Mouse (Mus musculus): ENCODE data around the gene Best2.

Best2 gene

DNA sequence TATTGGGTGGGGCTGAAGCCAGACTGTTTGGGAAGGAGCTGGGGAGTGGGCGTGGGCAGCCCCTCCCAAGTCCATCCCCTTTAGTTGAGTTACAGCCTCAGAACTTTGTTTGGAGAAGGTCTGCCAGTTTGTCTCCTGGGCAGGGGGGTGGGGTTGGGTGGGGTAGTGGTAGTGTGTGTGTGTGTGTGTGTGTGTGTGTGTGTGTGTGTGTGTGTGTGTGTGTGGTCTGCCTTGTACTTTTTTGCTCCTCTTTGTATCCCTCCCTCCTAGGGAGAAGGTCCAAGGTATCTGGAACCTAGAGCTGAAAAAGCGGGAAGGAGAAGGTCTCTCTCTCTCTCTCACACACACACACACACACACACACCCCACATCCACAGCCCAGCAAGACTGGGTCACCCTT, at the start of gene Best2:
Best2 (minus strand) TSS at position 101 of the 400 bp plus-strand sequence.
- no peak for DNase-seq (ENCODE audit: low spot score)

DNA sequence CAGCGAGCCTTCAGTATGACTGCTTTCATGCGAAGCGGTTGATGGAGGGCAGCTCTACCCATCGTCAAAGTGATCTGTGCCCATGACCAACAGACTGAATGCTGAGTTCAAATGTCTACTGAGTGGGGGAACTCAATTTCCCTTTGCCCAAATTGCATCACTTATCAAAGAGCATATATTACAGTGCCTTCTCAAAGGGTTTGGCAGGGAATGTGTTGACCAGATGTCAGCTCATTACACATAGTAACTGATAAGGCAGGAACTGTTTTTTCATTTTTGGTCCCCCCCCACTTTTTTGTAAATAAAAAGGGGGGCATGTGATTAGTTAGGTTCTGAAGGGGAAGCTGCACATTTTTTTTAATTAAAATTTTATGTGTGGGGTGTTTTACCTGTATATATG, 48.3 kb upstream of the Best2 start:
- no peak for DNase-seq (ENCODE audit: low spot score)

GRCm38 (mm10) chr8:85059879-85060616, 45.7 kb upstream of the Best2 start, which contains the start of gene Fbxw9:
Gene Fbxw9, plus strand, starts transcription at chr8:85060055.
- peak; percentile 92 for DNase-seq (ENCODE audit: low spot score)

DNA sequence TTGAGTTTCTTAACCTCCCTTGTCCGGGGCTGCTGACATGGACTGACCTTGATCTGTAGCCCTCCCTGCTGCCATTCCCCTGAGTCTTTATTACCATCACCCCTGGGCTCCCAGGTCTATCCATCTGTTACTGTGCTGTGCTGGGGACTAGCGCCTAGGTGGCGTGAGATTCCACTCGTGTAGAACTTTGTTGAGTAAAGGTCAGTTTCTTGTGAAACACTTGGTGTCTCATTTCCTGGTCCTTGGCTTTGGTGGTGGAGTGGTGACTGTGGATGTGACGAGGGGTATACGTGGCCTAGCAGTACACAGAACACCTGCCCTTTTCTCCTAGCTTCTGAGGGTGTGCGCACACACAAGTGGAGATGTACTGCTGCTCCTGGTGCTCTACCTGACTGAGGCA, 43.0 kb upstream of the Best2 start:
- no peak for DNase-seq (ENCODE audit: low spot score)

DNA sequence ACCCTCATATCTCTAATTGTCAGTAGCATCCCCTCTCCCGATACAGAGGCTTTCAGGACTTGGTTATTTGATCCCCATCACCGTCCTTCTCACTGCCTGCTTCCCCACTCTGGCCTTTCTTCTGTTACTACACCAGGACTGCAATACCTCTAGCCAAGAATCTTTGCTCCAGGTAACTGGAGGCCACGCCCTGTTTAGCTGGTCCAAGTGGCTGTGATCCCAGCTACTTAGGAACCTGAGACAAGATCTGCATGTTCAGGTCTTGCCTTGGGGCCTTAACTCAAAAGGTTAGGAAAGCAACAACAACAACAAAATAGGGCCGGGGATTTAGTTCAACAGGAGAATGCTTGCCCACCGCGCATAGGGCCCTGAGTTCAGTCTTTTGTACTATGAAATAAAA, 29.3 kb upstream of the Best2 start:
- no peak for DNase-seq (ENCODE audit: low spot score)

GRCm38 (mm10) chr8:85037681-85038531, 23.6 kb upstream of the Best2 start:
- DNase-seq (ENCODE audit: low spot score) = peak; percentile 55

DNA sequence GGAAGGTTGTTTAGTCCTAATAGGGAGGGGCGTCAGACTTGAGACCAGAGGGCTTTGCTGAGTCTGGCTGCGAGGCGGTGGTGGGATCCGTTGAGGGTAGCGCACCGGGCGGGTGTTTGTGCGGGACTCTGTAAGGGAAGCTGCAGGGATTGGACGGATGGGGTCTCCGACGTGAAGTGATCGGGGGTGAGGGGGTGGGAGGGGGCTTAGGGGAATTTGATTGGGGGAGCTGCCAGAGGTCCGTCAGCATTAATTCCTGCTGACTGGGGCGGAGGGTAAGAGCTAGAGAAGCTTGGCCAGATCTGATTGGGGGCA, 23.0 kb upstream of the Best2 start:
- no peak for DNase-seq (ENCODE audit: low spot score)

DNA sequence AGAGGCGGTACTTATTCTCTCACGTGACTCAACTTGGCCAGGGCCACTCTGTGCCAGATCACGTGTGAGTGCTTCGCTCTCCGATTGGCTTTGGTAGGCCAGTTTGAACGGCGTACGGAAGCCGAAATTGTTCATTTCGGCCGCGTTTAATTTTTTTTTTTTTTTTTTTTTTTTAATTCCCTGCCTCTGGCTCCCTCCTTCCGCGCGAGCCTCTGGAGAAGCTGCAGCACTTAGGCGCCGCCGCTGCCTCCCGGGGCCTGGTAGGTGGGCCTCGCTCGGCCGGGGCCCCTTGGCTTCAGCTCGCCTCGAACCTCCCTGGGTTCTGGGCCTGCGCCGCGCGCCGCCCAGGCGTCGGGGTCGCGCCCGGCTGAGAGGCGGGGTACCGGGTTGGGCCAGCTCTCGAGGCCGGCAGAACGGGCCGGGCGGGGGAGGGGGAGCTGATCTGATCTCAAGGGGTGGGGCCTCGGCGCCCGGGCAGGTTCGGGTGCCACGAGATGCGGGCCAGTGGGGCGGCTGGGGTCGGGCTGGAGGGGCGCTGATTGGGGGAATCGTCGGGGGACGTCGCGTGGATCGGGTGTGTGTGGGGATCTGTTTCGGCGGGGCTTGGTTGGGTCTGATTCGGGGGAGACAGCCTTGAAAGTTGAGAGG, 22.5 kb upstream of the Best2 start, which contains the start of gene Tnpo2:
Tnpo2 (plus strand) TSS at position 198 of the 648 bp plus-strand sequence.
- peak; percentile 93 for DNase-seq (ENCODE audit: low spot score)

DNA sequence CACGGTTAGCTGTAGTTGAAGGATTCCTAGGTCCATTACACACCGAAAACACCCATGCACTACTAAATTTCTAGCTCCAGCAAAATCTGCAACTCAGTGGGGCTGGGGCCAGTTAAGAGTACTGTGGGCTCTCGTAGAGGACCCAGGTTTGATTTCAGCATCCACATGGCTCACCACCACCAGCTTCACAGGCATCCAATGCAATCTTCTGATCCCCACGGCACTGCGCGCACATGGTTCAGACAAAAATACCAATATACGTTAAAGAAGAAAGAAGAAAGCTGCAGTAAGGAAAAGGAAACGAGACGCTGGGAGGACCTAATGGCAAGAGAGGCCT, 22.0 kb upstream of the Best2 start:
- no peak for DNase-seq (ENCODE audit: low spot score)

- DNase-seq (ENCODE audit: low spot score) = no peak
Measured at GRCm38 (mm10) chr8:85035728-85036310, 21.5 kb upstream of the Best2 start.

DNA sequence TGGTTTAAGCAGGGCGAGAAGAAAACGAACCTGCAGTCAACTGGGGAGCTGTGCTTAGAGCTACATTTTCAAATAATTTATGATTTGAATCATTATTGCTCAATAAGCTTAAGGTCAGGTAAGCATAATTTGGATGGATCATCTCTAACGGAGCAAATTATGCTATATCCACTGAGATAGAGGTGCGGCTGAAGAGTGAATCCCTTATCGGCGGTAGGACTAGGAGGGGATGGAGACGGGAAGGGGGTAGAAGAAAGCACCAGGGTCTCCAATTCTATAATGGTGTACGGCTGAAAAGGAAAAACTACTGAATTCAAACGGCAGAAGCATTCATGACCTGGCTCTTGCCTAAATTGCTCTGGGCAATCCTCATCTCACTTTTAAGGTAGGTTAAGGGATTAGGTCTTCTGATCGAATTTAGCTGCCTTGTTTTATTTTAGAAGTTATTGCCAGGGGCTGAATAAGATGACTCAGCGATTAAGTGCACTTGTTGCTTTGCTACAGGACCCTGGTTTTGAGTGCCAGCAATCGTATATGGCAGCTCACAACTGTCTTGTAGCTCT, 20.9 kb upstream of the Best2 start:
- DNase-seq (ENCODE audit: low spot score) = no peak

DNA sequence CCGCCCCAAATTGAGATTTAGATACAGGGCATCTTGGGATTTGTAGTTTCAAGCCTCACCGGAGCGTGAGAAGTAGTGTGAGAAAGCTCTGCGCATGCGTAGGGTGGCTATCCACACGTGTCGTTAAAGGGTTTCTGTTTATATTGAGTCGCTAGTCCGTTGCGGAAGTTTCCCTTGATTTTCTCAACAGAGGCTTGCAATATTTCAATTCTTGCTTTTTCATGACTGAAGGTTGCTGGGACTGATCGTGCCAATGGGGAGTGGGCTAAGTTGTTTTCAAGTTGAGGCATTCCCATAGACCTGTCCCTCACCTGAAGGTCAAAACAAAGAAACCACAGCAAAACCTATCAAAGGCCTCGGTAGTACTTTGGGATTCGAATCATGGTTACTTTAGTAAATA, 20.4 kb upstream of the Best2 start:
- DNase-seq (ENCODE audit: low spot score) = peak; percentile 80

- no peak for DNase-seq (ENCODE audit: low spot score)
Measured at GRCm38 (mm10) chr8:85033867-85034266, 19.5 kb upstream of the Best2 start.

DNA sequence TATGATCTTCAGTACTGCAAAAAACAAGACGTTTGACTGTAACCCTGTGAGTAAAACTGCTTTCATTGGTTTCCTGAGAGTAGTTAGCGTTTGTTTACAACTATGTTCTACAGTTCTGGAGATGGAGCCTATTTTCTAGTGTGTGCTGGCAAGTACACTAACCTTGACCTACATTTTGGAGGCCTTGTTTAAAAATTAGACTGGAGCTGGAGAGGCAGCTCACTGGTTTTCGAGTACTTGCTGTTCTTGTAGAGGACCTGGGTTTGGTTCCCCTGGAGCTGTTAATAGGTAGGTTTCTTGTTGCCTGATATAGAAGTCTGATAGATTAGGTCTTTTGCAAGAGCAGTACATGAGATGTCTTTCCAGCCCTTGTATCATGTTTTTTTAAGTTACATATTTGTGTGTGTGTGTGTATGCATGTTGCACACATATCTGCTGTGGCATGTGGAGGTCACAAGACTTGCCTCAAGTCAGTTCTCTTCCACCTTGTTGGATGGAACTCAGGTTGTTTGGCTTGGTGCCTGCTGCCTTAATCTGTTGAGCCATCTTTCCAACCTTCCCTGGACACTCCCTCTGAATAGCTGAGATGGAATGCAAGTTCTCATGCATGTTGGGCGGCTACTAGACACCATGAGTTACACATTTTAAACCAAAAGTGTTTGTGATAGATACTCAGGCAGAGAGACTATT, 18.4 kb upstream of the Best2 start:
- DNase-seq (ENCODE audit: low spot score) = peak; percentile 65

DNA sequence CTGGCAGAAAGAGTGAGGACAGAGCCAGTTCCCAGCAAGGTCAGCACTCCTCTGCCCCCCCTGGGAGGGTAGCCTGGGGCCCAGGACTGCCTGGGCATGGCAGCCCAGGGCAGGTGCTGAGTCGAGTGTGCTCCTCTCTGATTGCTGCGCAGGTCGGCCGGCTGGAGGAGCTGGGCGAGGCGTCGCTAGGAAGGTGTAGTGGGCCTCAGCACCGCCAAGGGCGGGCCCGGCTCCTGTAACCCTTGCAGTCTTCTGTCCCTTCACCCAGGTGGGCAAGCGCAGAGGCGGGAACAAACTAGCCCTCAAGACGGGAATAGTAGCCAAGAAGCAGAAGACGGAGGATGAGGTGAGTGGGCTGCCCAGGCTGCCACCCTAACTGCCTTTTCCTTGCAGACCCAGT, 14.9 kb upstream of the Best2 start:
- no peak for DNase-seq (ENCODE audit: low spot score)

DNA sequence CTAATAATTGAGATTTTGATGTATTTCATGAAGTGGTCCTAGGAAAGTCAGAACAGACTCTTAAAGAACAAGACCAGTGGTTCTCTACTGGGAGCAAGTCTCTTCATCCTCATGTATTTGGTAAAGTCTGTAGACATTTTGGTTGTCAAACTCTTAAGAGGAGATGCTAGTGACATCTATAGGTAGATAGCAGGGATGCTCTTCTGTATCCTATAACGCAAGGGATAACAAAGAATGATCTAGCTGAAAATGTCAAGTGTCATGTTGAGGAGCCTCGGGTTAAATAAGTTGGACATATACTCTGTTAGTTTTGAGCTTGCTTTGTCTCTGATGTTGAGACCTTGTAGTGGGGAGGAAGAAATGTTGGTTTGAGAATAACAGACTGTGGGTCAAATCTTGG, 13.6 kb upstream of the Best2 start:
- DNase-seq (ENCODE audit: low spot score) = no peak

GRCm38 (mm10) chr8:85027516-85027855, 13.2 kb upstream of the Best2 start:
- DNase-seq (ENCODE audit: low spot score) = no peak

GRCm38 (mm10) chr8:85026670-85027515, 12.6 kb upstream of the Best2 start, which contains the start of gene Trir:
Gene Trir, plus strand, starts transcription at chr8:85026823.
- peak; percentile 97 for DNase-seq (ENCODE audit: low spot score)

DNA sequence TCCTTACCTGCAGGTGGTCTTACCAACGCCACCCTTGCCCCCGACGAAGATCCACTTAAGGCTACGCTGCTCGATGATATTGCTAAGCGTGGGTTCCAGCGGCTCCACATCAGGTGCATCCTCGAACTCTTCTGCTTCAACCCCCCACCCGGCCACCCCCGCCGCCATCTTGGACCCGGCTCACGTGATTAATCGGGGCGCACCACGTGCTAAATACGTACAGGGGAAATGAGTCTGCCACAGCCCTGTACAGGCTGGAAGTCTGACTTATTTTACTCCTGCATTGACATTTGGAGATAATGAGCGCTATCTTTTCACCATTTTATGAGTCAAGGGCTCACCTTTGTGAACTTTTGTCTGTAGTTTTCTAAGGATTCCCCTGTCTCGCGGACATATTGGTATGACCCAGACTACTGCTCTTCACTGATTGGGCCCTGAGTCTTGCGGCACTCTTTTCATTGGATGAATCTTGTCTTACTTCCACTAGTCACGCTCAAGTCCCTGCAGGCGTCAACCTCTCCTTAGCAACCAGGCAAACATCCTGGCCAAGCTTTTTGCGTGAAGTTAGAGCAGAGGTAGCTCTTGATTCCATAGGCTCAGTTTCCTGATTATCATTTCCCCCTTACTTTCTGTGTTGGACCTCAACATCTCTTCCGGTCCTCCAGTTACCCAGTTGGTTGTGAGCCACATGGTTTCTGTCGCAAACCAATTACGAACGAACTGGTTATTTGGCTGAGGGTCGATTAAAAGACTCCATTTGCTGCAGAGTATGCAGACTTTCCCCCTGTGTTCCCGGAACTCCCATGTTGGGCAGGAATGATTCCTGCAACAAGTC, 11.0 kb upstream of the Best2 start, which contains the start of gene Asna1:
Asna1 (minus strand) TSS at position 184 of the 835 bp plus-strand sequence.
- peak; percentile 79 for DNase-seq (ENCODE audit: low spot score)

GRCm38 (mm10) chr8:85023846-85024245, 9.5 kb upstream of the Best2 start:
- no peak for DNase-seq (ENCODE audit: low spot score)
